Mouse (Mus musculus) left cerebral cortex, postnatal 25 days (tissue): ENCODE results near the gene Gm17467. TPM values are rescaled to one million over a fixed set of nuclear protein-coding genes. Genes with fewer than 3 reads are reported as not detected.
"Not testable (repeated sequence)": the region's sequence is repeated elsewhere in the genome, so short reads cannot be mapped to it uniquely, and the experiment has no call there.

Source experiments
- DNase-seq, 2 experiments: peaks; one replicate each; pipeline ENCODE4 v3.0.0; 2022; ENCODE audit warnings: low spot score in 2 of 2, mixed read lengths in 1 of 2
- intact Hi-C: fragments of 180-260 bp; cut with DNase I; formaldehyde crosslinking; loops from one replicate; pipeline ENCODE4 v1.15.1; 2025
- total RNA-seq, 2 experiments: library from RNA; stranded (reverse); gene quantifications; 2 replicates each; pipeline ENCODE4 v1.2.3; 2021

Gm17467 gene
- total RNA-seq = not detected

DNA sequence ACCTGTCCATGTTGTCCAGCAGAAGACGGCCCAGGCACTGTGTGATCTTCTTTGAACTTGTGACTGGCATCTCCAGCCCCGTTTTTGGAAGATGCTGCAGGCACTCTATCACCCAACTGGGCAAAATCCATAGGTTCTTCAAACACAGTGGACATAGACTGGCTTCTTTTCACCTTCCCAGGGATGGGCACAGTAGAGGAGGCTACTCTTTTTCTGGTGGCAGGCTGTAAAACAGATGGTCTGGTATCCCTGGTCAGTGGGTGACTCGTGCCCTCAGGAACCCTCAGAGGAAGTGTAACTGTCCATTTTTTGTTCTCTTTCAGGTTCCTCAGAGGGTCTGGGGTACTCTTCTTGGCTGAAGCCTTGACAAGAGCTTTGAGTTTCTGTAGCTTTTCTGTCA is at the start of gene Gm17467:
Gm17467 (minus strand) TSS at position 101 of the 400 bp plus-strand sequence.
- intact Hi-C loops, DNase-seq: not testable (repeated sequence)

Other genes with a start within 250 kb of the Gm17467 start
- gene Cldn34c2, start 123.1 kb downstream of the Gm17467 start, total RNA-seq = under 1 TPM in 1 of 2 experiments, not detected in 1; 0.99 TPM
- not detected for gene Cldn34c3, start 88.9 kb upstream of the Gm17467 start, total RNA-seq